Mouse (Mus musculus) right cerebral cortex, adult 2 months (tissue): ENCODE measurements at regions not wholly inside any gene's neighbourhood (a gene's known extent, or its start where the extent isn't known, plus 50 kb on each side); places are given as distances from the start of the nearest gene placed in this dataset.

Source experiments
- DNase-seq, 2 experiments: peaks; one replicate each; pipeline ENCODE4 v3.0.0; 2021 to 2022; ENCODE audit warnings: low spot score in 2 of 2

DNA sequence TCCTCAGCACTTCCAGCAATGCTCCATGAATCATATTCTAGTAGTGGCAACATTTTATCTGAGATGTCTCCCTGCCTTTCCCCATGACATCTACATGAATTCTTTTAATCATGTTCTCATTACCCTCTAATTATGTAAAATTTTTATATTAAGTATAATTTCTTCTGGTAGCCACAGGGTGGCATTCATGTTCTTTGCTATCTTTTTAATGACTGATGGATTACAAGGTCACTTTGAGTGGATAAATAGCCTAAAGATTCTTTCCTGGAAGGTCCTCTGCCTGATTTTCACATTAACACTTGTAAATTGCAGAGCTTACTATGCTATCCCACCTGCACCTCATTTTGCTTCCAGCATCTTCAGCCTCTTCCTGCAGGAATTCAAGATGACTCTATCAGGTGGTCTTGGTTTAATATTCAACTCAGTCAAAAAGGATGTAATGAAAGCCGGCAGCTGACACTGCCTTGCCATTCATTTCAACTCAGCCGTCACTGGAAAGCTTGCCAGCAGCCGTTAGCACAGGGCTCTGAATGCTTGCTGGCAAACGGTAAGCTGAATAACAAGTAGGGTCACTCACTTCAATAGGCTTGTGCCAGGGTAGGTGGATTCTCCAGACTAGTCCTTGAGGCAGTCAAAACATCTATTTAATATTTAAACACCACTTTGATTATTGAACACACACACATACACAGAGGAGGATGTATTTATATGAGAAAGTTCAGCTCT, 97.0 kb upstream of the Fshr start:
- peak; percentile 22 to 40 for DNase-seq

DNA sequence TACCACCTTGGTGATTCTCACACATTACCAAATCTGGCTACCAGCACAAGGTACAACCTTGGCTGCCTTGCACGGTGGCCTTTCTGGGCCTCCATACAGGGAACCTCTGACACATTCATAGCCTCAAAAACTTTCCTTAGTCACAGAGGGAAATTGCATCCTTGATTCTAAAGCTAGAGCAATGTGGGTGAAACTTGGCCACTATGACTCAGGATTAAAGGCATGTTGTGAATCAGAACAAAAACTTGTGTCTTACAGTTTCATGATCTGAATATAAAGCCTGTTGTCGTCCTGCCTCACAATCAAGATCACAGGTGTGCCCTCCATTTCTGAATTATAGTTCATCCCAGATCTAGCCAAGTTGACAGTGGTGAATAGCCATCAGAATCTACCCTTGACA, 80.8 kb upstream of the Fshr start:
- DNase-seq = no peak

DNA sequence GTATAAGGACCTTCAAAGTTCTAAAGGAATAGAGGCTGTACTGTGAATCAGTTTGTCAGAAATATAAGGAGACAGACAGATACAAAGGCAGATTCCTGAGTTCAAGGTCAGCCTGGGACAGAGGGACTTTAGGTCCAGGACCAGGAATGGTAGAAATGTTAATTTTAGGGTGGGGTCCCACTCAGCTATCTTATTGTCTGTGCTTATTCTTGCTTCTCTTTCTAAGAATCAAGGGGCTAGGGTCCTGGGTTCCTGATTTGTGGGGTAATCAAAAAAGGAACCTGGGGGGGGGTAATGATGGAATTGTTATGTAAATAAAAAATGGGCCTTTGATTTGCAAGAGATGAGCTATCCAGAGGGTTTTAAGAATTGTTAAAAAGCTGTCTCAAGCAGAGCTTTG, 71.7 kb upstream of the Fshr start:
- no peak for DNase-seq

DNA sequence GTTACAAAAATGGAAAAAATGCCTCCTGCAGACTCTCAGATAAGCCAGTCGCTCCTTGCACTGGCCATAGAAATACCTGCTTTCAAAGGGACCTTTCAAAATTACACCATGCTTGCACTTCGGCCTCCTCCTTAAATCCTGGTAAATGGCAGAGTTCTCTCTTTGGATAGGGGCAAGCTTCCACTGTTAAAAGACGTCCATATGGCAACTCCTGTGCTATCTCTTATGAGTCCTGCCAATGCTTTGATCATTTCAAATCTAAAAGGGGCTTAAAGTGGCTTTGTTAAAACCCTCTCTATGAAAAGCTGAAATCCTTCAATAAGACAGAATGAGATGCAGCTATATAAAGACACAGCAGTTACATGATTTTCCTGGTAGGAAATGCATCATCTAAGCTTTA, 55.2 kb upstream of the Fshr start:
- no peak for DNase-seq

DNA sequence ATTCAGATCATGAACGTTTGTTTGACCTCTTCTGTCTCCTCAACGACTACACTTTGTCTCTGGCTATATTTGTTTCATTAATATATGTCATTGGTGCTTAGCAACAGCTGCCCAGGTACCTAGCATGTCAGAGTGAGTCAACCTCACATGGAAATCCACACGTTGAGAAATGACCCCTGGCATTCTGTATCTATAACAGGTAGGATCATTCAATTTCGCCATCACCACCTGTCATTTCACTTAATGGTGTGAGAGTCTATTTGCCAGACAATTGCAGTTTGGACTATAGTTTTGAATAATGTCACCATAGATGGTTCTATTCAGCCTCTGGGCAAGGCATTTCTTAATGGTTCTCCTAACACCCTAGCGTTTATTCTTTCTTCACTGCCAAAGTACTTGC, 50.3 kb upstream of the Fshr start:
- DNase-seq = no peak
